Mouse (Mus musculus): ENCODE results near the gene Fzd7.

Gene Fzd7

DNA sequence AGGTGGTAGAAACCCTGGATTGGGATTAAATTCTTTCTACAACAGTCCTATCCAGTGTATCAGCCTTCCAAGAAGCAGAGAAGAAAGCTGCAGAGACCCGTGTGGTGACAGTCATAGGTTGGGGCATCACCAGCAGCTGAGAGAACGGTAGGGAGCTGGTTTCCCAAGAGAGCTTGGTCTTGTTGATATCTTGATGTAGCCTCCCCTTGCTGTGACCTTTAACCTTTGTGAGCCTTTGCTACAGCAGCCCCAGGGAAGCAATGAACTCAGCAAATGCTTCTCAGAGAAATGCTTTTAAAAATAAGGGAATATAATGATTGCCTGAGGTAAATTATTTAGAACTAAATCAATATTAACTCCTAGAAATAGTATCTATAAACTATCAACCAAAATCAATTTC lies 20.1 kb downstream of the Fzd7 start:
- no peak for DNase-seq (ENCODE audit: low spot score)

DNA sequence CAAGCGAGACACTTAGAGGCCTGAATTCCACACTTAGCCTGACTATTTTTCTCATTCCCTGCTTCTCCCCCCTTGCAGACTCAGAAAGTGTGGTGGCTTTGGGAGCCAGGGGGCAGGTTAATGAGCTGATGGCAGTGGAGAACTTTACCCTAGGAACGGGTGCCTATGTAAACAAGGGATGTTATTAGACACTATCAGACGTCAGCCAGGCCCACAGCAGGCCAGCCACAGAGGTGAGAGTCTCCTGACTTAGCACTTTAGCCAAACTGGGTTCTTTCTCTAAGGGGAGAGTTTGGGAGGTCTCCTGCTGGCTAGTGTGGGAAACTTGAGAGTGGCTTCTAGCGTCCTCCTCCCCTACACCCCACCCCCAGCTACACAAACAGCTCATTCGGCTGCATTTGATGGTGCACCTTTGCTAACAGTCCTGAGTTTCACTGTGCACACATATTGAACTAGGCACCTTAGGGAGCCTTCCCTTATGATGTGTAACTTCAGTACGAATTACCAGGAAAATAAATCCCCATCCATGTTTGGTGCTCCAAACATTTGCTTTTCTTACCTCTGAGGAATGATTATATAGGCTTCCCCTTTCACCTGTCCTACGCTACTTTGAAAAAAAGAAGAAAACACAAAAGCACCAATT lies 21.6 kb downstream of the Fzd7 start:
- DNase-seq (ENCODE audit: low spot score), result no peak

DNA sequence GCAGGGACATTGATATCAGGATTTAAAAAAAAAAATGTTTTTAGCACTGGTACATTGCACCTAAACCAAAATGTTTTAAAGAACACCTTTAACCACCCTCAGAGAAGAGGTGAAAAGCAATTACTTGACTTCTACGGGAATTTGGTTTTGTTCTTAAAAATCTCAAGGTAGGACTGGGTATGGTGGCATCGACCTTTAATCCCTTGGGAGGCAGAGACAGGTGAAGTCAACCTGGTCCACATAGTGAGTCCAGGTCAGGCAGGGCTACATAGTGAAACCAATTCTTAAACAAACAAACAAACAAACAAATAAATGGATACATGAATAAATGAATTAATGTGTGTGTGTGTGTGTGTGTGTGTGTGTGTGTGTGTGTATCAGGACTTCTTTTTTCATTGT lies 22.1 kb downstream of the Fzd7 start:
- DNase-seq (ENCODE audit: low spot score), result no peak

DNA sequence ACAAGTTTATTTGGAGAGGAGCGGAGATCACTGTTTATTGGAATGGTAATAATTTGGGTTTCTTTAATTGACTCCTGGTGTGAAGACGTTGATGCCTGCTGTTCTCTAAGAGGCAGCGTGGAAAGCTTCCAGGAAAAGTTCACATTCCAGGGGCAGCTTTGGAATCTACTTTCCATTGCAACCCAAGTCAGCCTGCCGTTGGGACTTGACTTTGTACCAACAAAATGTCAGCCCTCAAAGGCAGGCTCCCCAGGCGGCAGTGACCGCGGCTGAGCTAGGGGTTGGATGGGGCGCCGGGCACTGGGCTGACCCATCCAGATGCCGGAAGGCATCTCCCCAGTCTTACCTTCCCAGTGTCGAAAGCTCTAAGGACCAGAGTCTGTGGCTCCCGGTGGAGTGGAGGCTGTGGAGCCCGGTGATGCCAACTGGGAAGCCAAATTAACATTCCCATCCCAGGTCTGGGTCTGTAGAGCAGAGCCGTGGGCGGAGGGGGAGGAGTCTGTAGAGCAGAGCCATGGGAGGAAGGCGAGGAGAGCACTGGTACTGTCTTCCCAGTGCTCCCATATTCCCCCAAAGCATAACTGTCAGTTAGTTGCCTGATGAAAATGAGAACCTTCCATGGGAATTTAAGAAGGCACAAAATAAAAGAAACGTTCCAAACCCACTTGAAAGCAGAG lies 26.4 kb downstream of the Fzd7 start:
- no peak for DNase-seq (ENCODE audit: low spot score)

DNA sequence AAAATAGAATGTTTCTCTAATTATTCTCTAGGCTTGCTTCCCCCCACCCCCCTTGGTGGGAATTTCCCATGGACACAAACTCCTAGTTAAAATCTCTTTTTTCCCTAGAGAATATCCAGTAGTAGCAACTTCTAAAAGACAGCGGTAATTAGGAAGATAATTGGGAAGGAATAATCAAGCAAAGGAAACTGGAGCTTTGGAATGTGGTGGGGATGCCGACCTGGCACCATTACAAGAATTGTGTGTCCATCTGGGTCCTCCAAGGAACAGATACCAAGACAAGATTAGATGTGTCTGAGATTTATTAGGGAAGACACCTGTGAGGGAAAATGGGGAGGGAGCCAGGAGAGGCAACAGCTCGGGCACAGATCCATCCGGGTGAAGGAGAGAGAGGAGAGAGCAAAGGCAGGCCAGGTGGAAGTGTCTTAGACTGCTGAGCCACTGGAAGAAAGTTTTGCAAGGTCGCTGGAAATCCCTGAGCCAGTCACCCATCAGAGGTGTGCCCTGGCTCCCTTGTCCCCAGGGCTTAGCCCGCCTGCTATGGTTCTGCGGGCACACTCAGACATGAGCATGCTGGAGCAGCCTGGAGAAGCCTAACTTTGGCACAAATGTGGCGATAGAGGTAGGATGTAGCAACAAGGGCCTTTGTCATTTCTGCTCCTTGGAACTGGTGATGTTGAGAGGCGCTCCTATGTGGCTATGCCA lies 29.5 kb downstream of the Fzd7 start:
- no peak for DNase-seq (ENCODE audit: low spot score)

DNA sequence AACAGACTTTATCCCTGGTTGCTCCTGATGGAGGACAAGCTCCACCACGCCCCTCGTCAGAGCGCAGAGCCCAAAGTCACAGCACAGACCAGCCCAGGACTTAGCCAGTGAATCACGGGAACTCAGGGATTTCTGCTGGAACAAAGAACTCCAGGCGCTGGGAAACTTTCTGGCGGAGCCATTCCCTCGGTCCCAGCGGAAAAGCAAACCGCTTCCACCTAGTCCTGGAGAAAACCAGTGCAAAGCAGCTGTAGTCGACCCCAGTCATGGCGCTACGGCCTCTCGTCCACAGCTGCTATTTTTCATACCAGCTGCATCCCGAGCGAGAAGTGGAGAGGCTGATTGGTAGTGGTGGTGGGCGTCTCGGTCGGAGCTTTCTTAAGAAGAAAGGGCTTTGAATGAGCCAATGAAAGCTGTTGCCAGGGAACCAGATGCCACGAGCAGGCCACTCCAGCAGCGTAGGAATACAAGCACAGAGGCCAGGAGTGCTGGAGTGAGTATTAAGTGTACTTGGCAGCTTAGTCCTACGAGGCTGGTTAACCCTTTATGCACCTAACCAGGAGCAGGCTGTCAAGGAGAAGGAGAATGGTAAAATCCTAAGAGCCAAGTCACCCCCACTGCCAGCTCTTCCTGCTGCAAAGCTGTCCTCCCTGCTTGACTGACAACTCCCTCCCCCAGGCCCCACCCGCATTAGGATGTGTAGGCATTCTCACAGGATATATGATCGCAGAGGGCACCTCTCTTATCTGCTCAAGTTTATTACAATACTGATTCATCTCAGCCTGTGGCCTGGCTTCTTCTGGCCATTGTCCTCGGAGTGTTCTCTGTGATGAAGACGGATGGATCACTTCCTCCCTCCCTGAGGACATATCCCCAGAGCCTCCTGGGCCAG lies 34.0 kb downstream of the Fzd7 start, which contains the start of gene Gm973:
Gene Gm973, plus strand, starts transcription at position 239 of the 892 bp plus-strand sequence.
- peak; percentile 34 for DNase-seq (ENCODE audit: low spot score)

DNA sequence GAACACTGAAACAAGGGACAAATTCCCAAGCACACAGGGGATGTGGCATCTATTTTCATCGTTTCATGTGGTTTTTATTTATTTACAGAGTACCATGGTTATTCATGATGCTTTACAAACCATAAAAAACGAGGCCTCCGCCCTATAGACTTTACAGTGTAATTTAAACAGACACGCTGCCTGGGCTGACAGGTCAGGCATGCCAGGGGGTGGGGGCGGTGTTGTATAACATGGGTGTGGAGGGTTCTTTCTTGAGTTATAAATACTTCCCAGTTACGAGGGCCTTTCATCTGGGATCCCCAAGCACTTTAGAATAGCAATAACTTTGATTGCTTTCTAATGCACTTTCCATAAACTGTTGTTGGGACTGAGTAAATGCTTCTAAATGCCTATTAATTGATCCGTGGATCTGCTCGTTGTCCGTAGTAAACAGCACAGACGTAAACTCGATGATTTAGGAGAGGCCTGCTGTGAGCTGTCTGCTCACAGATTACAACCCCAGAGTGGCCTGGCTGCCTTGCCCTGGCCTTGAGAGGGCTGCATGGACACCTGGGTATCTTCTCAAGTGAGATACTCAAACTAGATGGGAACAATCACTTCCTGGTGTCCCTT lies 38.1 kb downstream of the Fzd7 start:
- DNase-seq (ENCODE audit: low spot score), result no peak

DNA sequence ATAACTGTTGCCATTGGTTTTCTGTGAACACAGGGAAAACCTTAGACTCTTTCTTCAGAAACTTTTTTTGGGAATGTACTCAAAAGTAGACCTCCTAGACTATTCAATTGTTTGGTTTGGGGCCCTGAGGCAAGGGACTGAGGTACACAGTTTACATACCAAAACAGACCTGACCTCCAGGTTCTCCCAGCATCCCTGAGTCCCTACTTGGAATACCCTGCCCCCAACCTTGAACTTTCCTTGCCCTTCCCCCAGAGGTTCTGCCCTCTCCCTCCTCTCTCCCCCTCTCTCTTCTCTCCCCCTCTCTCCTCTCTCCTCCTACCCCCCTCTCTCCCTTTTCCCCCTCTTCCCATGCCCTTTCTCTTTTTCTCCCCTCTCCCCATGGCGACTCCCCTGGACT lies 40.2 kb downstream of the Fzd7 start:
- no peak for DNase-seq (ENCODE audit: low spot score)

DNA sequence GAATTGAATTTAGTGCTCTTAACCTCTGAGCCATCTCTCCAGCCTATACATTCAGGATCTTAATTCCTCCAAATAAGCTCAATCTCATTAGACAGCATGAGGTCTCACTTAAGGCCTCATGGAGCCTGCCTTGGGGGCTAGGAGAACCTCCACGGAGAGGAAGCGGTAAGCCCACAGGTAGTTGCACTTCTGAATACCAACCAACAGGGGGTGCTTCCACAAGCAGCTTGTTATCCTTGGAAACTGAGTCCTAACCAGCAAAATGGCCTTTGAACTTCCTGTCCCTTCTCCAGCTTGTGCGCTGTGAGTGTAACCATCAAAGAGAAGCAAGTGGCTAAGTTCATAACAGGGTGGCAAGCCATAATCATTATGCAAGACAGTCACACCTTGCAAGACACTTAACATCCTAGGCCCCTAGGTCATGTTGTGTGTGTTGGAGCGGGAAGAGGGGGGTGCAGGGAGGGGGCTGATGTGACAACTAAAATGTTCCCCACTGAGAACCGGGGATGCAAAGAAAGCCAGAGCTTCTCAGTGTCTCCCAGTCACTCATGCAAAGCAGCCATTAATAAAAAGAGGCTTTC lies 41.2 kb downstream of the Fzd7 start:
- no peak for DNase-seq (ENCODE audit: low spot score)

DNA sequence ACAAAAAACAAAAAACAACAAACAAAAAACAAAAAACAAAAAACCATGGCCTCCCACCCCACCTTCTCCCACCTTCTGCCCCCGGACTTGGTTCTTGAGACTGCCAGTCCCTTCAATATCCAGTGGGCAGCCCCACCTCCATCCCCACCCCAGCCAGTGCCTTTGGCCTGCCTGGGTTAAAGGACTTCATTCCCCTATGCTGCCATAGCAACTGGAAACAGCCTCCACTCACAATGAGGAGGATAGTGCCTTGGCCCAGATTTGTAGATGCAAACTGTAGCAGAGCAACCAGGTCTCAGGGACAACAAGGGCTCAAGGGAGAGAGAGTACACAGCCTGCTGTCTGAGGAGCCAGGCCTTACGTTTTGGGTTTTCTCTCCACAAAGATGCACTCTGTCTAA lies 41.8 kb downstream of the Fzd7 start:
- DNase-seq (ENCODE audit: low spot score), result no peak

DNA sequence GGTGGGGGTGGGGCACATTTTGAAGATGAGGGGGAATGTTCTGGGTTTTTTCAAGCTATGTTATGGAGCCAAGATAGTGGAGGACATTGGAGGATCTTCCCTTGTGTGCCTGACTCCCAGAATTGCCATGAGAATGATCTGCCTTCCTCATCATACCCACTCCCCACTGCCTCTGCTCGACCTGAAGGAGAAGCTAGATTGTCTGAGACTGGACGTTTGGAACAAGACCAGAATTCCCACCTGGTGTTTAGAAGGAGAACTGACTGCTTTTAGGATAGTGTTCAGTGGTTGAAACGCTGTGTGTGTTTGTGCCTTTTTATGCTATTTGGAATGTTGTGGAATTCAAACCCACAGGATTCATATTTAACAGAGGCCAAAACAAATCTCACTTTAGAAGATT lies 42.5 kb downstream of the Fzd7 start:
- DNase-seq (ENCODE audit: low spot score), result no peak

DNA sequence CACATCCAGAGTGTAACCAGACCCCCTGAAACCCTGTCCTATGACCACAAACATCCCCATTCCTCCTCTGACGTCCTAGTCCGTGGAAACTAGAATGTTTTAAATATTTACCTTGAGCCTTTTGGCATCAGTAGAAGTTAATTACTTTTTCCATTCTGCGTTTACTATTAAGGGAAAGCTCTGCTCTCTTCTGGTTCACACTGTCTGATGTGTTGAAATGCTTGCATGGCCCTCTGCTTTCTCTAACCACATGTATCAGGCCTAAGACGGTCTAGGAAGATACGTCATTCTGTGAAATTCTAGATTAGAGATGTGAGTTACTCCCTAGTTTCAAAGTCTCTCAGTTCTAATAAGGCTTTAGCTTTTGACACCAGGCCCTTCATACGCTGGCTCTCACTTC lies 45.0 kb downstream of the Fzd7 start:
- DNase-seq (ENCODE audit: low spot score), result no peak

DNA sequence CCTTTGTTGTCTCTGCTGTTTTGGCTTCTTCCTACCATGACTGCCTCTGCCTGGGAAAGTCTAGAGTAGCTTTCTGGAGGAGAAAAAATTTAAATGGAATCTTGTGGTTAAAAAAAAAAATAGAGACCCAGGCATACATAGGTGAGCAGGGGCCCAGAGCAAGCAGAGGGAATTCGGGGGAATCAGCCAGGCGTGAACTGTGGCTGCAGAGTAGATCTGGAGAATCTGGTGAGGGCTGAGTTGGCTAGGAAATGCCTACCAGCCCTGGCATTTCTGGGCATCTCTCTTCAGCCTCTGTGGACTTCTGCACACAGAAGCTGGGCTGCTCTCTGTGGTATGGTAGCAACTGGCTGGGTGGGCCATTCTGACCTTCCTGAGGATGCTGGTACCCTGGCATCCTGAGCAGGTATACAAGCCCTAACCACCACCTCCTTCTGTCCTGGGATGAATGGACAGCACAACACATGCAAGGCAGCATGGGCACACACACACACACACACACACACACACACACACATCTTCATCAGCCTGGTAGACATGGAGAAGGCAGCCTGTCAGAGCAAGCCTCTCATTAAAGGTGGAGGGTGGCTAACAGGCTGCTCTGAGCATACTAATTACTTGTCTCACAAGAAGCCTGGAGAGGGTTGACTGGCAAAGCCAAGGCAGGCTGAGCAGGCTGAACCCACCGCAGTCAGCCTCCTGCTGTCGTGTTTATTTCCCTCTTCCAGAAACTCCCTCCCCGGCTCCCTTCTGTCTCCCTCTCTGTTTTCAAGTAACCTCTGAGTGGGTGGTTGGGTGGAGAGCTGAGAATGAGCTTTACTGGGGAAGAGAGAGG lies 53.0 kb downstream of the Fzd7 start:
- no peak for DNase-seq (ENCODE audit: low spot score)

Data from testis, postnatal 14 days (tissue).